Mouse (Mus musculus): Measurements from ENCODE around the gene Bicra. TPM values are rescaled to one million over a fixed set of nuclear protein-coding genes. Genes with fewer than 3 reads are reported as not detected.
A peak's percentile ranks its signal among the peaks of the same experiment; 100 is the strongest.

Bicra gene
- polyA plus RNA-seq, 1 experiment from 2014 or later, result 1.8 TPM

DNA sequence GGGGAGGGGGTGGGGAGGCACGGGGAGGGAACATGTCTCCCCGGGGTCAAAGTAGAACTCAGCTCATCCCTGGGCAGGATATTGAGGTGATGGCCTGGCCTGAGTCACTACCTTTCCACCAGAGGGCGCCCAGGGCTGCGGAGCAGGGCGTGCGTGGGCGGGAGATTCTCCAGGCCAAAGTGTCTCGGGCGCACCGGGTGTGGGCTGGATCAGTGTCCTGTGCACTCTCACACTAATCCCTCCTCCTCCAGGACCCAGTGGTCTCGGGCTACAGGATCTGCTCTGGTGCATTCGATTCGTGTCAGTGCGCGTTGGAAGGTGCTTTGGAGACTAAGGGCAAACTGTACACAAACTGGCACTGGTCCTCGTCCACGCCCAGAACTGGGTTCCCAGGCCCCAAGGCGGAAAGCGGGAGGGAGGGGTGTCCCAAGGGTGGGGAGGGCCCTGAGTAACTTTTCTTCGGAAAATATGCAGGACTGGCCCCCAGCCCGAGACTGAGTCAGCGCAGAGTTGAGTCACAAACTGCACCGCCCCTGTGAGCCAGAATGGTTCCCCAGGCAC is 99.3 kb downstream of the Bicra start:
- H3K4me1 ChIP-seq (replicated peaks; ENCODE audit: control insufficient read depth, insufficient read depth), result no peaks in the 10 kb centered on the region
- H3K36me3 ChIP-seq (ENCODE audit: control insufficient read depth, insufficient read depth, low read length), result peaks cover 5% of the 10 kb centered on the region; the same call in 1 of the 2 replicates
- H3K27me3 ChIP-seq (ENCODE audit: control insufficient read depth, insufficient read depth, low read length), result no peaks in the 10 kb centered on the region
- peak overlapping the region; percentile 23; the same call in 1 of the 2 replicates for H3K9ac ChIP-seq (ENCODE audit: low read length)
- H3K27ac ChIP-seq (replicated peaks), result peak overlapping the region; percentile 83
- TF ChIP-seq EP300 (optimal IDR thresholded peaks at IDR 0.05) (no peak), CTCF (IDR thresholded peaks at IDR 0.05; ENCODE audit: low read depth) (peak; percentile 94)
- no peaks in the 10 kb centered on the region for H3K9me3 ChIP-seq (ENCODE audit: control insufficient read depth, low read length)
- H3K4me3 ChIP-seq (ENCODE audit: low read depth, low read length), result peak overlapping the region; percentile 15
- DNase-seq (ENCODE audit: low spot score), result peak; percentile 89
- WGBS, result under 1% methylated on average over 22 of the region's 23 CpGs
- peak overlapping the region; percentile 50 for H3K4me2 ChIP-seq (replicated peaks; ENCODE audit: low read depth)
- ATAC-seq (ENCODE audit: low FRiP score, low TSS enrichment), result peak; percentile 78

DNA sequence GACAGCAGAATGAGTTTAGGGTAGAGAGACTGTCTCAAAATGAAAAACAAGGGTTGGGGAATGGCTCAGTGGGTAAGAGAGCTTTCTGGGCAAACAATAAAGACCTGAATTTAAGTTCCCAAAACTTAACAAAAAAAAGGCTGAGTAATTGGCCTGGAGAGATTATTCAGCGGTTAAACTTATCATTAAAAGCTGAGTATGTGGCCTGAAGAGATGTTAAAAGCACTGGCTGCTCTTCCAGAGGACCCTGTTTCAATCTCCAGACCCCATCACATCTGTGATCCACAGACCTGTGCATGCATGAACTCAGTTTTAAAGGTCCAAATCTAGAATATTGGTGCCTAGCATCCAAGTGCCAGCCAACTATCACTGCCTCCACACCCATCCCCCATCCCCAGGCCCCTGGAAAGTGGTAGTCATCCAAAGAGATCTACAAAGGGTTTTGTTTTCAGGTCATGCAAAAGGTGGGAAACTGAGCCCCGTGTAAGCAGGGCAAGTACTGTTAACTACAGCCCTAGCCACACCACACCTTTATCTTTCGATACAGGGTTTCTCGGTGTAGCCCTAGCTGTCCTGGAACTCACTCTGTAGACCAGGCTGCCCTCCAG is 100.0 kb downstream of the Bicra start:
- H3K9ac ChIP-seq (ENCODE audit: low read length), result no peak overlapping the region
- peak overlapping the region; percentile 83 for H3K27ac ChIP-seq (replicated peaks)
- 38% methylated on average over 4 of the region's 4 CpGs for WGBS

DNA sequence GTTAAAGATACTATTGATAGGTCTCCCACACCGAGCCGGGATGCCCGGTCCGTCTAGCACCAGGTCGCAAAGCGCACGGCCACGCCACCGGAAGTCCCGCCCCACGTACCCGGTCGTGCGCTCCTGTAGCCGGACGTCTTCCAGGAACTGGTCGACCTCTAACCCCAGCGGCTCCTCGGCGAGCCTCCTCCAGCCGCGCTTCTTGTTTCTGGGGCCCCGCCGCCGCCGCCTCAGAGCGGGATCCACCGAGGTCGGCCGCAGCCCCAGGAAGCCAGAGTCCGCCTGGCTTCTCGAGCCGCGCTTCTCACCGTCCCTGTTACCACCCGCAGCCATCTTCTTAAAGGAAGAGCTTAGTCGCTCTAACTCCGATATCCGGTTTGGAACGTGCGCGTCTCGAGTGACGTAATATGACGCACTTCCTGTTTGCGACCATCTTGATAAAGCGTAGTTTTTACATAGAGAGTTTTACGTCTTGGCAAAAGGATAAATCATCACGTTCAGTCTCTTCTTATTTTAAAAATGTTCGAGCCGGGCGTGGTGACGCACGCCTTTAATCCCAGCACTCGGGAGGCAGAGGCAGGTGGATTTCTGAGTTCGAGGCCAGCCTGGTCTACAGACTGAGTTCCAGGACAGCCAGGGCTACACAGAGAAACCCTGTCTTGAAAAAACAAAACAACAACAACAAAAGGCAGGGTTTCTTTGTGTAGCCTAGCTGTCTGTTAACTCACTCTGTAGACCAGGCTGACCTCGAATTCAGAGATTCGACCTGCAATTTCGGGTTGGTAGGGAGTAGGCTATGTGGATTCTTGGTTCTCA is 101.8 kb downstream of the Bicra start, which contains the start of gene Nop53:
TSS of gene Nop53 (minus strand) at position 354 of the 816 bp plus-strand sequence.
- DNase-seq (ENCODE audit: low spot score), result peak; percentile 91
- TF ChIP-seq CTCF (IDR thresholded peaks at IDR 0.05; ENCODE audit: low read depth) (no peak), EP300 (optimal IDR thresholded peaks at IDR 0.05) (no peak)
- no peaks in the 10 kb centered on the region for H3K4me1 ChIP-seq (replicated peaks; ENCODE audit: control insufficient read depth, insufficient read depth)
- peak within 1 kb of the TSS; percentile 81 for H3K9ac ChIP-seq (ENCODE audit: low read length)
- H3K27ac ChIP-seq (replicated peaks), result peak within 1 kb of the TSS; percentile 96
- H3K27me3 ChIP-seq (ENCODE audit: control insufficient read depth, insufficient read depth, low read length), result no peaks in the 10 kb centered on the region
- H3K9me3 ChIP-seq (ENCODE audit: control insufficient read depth, low read length), result no peaks in the 10 kb centered on the region
- peak within 1 kb of the TSS; percentile 64 for H3K4me2 ChIP-seq (replicated peaks; ENCODE audit: low read depth)
- WGBS, result 2% methylated on average over 59 of the region's 59 CpGs
- peak within 1 kb of the TSS; percentile 67 for H3K4me3 ChIP-seq (ENCODE audit: low read depth, low read length)
- peak; percentile 89 for ATAC-seq (ENCODE audit: low FRiP score, low TSS enrichment)
- H3K36me3 ChIP-seq (ENCODE audit: control insufficient read depth, insufficient read depth, low read length), result peaks cover 19% of the 10 kb centered on the region

More for the DNA sequence above, 100.0 kb downstream of the Bicra start:
- Histone ChIP-seq H3K4me3 (ENCODE audit: low read depth, low read length) (no peak overlapping the region; the same call in 1 of the 2 replicates), H3K27me3 (ENCODE audit: control insufficient read depth, insufficient read depth, low read length) (no peaks in the 10 kb centered on the region), H3K4me1 (replicated peaks; ENCODE audit: control insufficient read depth, insufficient read depth) (no peaks in the 10 kb centered on the region), H3K4me2 (replicated peaks; ENCODE audit: low read depth) (peak overlapping the region; percentile 50; the same call in 1 of the 2 replicates), H3K9me3 (ENCODE audit: control insufficient read depth, low read length) (no peaks in the 10 kb centered on the region), H3K36me3 (ENCODE audit: control insufficient read depth, insufficient read depth, low read length) (peaks cover 3% of the 10 kb centered on the region)
- ATAC-seq (ENCODE audit: low FRiP score, low TSS enrichment), result no peak
- no peak for TF ChIP-seq CTCF (IDR thresholded peaks at IDR 0.05; ENCODE audit: low read depth)
- TF ChIP-seq EP300 (optimal IDR thresholded peaks at IDR 0.05), result no peak
- no peak for DNase-seq (ENCODE audit: low spot score)

DNA sequence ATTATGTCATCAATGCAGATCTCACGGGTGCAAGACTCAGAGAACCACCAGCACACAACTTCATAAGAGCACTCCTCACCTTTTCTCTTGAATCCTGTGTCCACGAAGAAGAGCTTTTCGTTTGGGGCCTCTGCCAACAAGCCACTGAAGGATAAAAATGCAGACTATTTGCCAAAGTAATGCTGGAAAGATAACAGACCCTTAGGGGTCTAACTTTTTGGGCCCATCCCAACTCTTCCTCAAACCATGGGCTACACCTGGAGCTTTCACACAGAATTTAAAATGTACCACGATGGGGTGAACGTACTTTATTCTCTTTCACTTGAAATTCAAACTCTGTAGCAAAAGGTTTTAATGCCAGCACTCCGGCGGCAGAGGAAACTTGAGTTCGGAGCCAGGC is 102.5 kb downstream of the Bicra start:
- DNase-seq (ENCODE audit: low spot score) (no peak), ATAC-seq (ENCODE audit: low FRiP score, low TSS enrichment) (no peak)
- Histone ChIP-seq H3K4me2 (replicated peaks; ENCODE audit: low read depth) (peak overlapping the region; percentile 64), H3K9ac (ENCODE audit: low read length) (peak overlapping the region; percentile 81), H3K9me3 (ENCODE audit: control insufficient read depth, low read length) (no peaks in the 10 kb centered on the region), H3K4me1 (replicated peaks; ENCODE audit: control insufficient read depth, insufficient read depth) (no peaks in the 10 kb centered on the region), H3K27me3 (ENCODE audit: control insufficient read depth, insufficient read depth, low read length) (no peaks in the 10 kb centered on the region), H3K27ac (replicated peaks) (peak overlapping the region; percentile 96), H3K36me3 (ENCODE audit: control insufficient read depth, insufficient read depth, low read length) (peaks cover 20% of the 10 kb centered on the region), H3K4me3 (ENCODE audit: low read depth, low read length) (peak overlapping the region; percentile 67)
- TF ChIP-seq EP300 (optimal IDR thresholded peaks at IDR 0.05) (no peak), CTCF (IDR thresholded peaks at IDR 0.05; ENCODE audit: low read depth) (no peak)
- WGBS, result 4% methylated on average over 8 of the region's 8 CpGs

DNA sequence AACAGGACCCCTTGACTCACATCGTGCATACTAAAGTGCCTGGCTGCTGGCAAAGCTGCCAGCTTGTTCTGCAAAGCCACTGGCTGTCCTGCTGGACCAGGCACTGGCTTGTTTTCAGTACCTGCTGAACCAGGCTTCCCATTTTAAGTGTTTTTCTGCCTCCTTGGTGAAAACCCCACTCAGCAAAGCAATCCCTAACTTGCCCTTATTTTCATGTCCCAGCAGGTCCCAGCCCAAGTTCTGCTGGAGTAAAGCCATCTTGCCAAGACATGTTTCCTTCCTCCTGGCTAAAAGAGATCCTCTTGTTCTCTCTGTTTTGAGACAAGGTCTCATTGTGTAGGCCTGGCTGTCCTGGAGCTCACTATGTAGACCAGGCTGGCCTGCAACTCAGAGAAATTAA is 103.4 kb downstream of the Bicra start:
- H3K4me3 ChIP-seq (ENCODE audit: low read depth, low read length), result no peak overlapping the region
- H3K4me2 ChIP-seq (replicated peaks; ENCODE audit: low read depth), result no peak overlapping the region
- H3K9ac ChIP-seq (ENCODE audit: low read length), result no peak overlapping the region
- TF ChIP-seq EP300 (optimal IDR thresholded peaks at IDR 0.05), result no peak
- TF ChIP-seq CTCF (IDR thresholded peaks at IDR 0.05; ENCODE audit: low read depth), result no peak
- H3K4me1 ChIP-seq (replicated peaks; ENCODE audit: control insufficient read depth, insufficient read depth), result no peaks in the 10 kb centered on the region
- H3K27ac ChIP-seq (replicated peaks), result peak overlapping the region; percentile 96
- H3K27me3 ChIP-seq (ENCODE audit: control insufficient read depth, insufficient read depth, low read length), result no peaks in the 10 kb centered on the region
- H3K36me3 ChIP-seq (ENCODE audit: control insufficient read depth, insufficient read depth, low read length), result peaks cover 25% of the 10 kb centered on the region
- ATAC-seq (ENCODE audit: low FRiP score, low TSS enrichment), result no peak
- DNase-seq (ENCODE audit: low spot score), result no peak
- 87% methylated on average over 1 of the region's 1 CpGs for WGBS
- no peaks in the 10 kb centered on the region for H3K9me3 ChIP-seq (ENCODE audit: control insufficient read depth, low read length)
